Mouse (Mus musculus) splenic B cell, adult 2 months (primary cell): Measurements from ENCODE around the gene Sec24a.
"Not testable (repeated sequence)": the region's sequence is repeated elsewhere in the genome, so short reads cannot be mapped to it uniquely, and the experiment has no call there.

Experiments used
- DNase-seq: peaks from one replicate; pipeline ENCODE4 v3.0.0-alpha.2; 2011; ENCODE audit warnings: low read depth, low spot score
- H3K27me3 ChIP-seq: 2 replicates; pipeline ENCODE4 v1.6.1; 2012; ENCODE audit warnings: mild to moderate bottlenecking, low read length, moderate library complexity, mixed read lengths; ENCODE audit not compliant: control insufficient read depth, poor library complexity, insufficient read depth, severe bottlenecking
- H3K36me3 ChIP-seq: 2 replicates; pipeline ENCODE4 v1.6.1; 2012; ENCODE audit warnings: mild to moderate bottlenecking, low read length, moderate library complexity, mixed read lengths; ENCODE audit not compliant: control insufficient read depth, poor library complexity, insufficient read depth, severe bottlenecking

Gene Sec24a

DNA sequence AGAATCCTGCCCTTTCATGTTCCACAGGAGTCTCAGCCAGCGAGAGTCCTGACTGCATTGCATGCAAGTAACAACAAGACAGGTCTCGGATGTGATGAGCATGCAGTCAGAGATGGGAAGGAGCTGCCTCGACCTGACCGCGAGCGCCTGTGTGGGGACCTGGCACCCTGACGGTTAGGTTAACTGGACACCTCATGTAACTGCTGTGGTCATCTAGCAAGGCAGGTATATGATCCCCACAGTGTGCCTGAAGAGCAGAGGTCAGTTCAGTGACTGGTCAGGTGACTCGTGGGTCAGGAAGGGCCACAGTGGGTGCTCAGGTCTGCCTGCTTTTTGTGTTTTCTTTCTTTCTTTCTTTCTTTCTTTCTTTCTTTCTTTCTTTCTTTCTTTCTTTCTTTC is 81.5 kb downstream of the Sec24a start:
- H3K27me3 ChIP-seq = no peaks in the 10 kb centered on the region
- DNase-seq = no peak
- H3K36me3 ChIP-seq = no peaks in the 10 kb centered on the region

DNA sequence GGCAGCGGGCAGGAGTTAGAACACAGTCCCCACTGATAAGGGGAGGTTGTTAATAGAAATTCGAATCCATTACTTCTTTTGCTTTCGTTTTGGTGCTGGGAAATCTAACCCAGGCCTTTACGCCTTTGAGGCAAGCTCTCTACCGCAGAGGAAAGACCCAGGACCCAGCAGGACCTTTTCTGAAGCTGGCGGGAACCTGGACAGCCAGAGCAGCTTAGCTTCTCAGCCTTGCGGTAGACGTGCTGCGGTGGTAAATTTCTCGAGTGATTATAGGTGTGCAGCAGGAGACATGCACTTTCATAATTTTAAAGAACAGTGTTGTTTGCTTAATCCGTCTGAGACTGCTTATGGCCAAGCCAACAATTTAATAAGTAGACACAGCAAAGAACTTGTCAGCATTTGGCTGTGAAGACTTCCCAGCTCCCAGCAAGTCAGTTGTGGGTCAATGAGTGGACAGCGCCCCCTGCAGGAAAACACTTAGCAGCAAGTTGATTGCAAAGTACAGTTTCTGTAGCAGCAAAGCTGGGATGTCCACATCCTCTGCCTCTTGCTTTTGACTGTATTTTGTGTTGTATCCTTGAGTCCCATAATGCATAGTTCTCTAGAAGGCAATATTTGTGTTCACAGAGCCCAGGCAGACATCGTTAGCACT is 82.0 kb downstream of the Sec24a start:
- peak; percentile 94 for DNase-seq
- Histone ChIP-seq H3K36me3 (no peaks in the 10 kb centered on the region), H3K27me3 (no peaks in the 10 kb centered on the region)

- no peaks in the 10 kb centered on the region for H3K36me3 ChIP-seq
- no peak for DNase-seq
- no peaks in the 10 kb centered on the region for H3K27me3 ChIP-seq
Measured at GRCm38 (mm10) chr11:51679466-51679865, 84.0 kb downstream of the Sec24a start.

GRCm38 (mm10) chr11:51677737-51678418 is 85.6 kb downstream of the Sec24a start:
- DNase-seq = peak; percentile 22
- Histone ChIP-seq H3K27me3 (no peaks in the 10 kb centered on the region), H3K36me3 (no peaks in the 10 kb centered on the region)

DNA sequence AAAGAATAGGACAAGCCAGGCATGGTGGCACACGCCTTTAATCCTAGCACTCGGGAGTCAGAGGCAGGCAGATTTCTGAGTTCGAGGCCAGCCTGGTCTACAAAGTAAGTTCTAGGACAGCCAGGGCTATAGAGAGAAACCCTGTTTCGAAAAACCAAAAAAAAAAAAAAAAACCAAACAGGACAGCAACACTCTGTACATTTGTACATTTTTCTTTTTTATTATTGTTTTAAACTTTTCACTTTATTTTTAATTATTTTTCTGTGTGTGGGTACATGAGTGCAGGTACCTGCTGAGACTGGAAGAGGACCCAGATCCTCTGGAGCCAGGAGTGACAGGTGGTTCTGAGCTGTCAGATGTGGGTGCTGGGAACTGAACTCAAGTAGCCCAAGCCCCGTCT is 88.0 kb downstream of the Sec24a start:
- no peak for DNase-seq
- no peaks in the 10 kb centered on the region for H3K27me3 ChIP-seq

GRCm38 (mm10) chr11:51673291-51673690 is 90.1 kb downstream of the Sec24a start:
- H3K27me3 ChIP-seq = no peaks in the 10 kb centered on the region
- DNase-seq = no peak
- no peaks in the 10 kb centered on the region for H3K36me3 ChIP-seq

More for the DNA sequence above, 88.0 kb downstream of the Sec24a start:
- H3K36me3 ChIP-seq = no peaks in the 10 kb centered on the region

GRCm38 (mm10) chr11:51671376-51671775 is 92.1 kb downstream of the Sec24a start:
- no peak for DNase-seq

GRCm38 (mm10) chr11:51670846-51671245 is 92.6 kb downstream of the Sec24a start:
- Histone ChIP-seq H3K36me3 (no peaks in the 10 kb centered on the region), H3K27me3 (no peaks in the 10 kb centered on the region)
- no peak for DNase-seq

More at GRCm38 (mm10) chr11:51671376-51671775, 92.1 kb downstream of the Sec24a start:
- H3K36me3 ChIP-seq = no peaks in the 10 kb centered on the region
- H3K27me3 ChIP-seq = no peaks in the 10 kb centered on the region

GRCm38 (mm10) chr11:51664747-51665146 is 98.7 kb downstream of the Sec24a start:
- not testable (repeated sequence) for H3K27me3 ChIP-seq, H3K36me3 ChIP-seq, DNase-seq

DNA sequence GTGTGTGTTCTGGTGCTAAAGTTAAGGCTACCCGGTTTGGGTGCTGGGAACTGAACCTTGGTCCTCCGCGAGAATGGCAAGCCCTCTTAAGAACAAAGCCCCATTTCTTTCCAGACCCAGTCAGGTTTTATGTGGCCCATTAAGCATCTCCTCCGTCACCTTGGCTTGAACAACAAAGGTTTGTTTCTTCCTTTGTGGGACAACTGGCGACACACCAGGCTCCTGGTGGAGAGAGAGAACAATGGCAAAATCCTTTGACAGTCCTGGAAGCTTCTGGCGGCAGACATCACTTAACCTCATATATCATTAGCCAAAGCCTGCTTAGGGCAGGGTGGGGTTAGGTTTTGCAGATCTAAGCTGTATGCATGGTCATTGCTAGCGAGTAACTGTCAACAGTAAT is 100.8 kb downstream of the Sec24a start:
- DNase-seq = no peak
- no peaks in the 10 kb centered on the region for H3K36me3 ChIP-seq
- no peaks in the 10 kb centered on the region for H3K27me3 ChIP-seq

- H3K27me3 ChIP-seq = no peaks in the 10 kb centered on the region
- DNase-seq = no peak
- H3K36me3 ChIP-seq = no peaks in the 10 kb centered on the region
Measured at GRCm38 (mm10) chr11:51661867-51662365, 101.5 kb downstream of the Sec24a start.

GRCm38 (mm10) chr11:51658705-51659104 is 104.7 kb downstream of the Sec24a start:
- DNase-seq = no peak
- H3K27me3 ChIP-seq = no peaks in the 10 kb centered on the region
- H3K36me3 ChIP-seq = peaks cover 2% of the 10 kb centered on the region; the same call in 1 of the 2 replicates

DNA sequence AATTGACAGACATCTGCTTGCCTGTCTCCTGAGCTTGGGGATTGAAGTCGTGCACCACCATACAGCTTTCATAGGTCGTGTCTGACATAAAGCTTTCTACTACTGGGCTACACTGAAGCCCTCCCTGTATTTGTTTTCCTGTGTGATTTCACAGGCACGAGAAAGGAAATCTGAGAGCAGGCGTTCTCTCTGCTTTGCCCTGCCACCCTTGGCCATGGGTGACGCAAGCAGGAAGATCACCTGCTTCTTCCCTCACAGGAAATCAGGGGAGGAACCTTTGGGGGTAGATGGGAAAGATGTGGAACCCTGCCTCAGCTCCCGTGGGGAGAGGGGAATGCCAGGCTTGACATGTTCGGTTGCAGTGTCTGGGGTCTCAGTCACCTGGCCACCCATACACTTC is 105.1 kb downstream of the Sec24a start:
- no peak for DNase-seq
- Histone ChIP-seq H3K36me3 (peaks cover 2% of the 10 kb centered on the region; the same call in 1 of the 2 replicates), H3K27me3 (no peaks in the 10 kb centered on the region)

- peaks cover 2% of the 10 kb centered on the region; the same call in 1 of the 2 replicates for H3K36me3 ChIP-seq
Measured at GRCm38 (mm10) chr11:51656798-51657521, 106.5 kb downstream of the Sec24a start.

GRCm38 (mm10) chr11:51654891-51655290 is 108.5 kb downstream of the Sec24a start:
- Histone ChIP-seq H3K27me3 (no peaks in the 10 kb centered on the region), H3K36me3 (peaks cover 2% of the 10 kb centered on the region; the same call in 1 of the 2 replicates)
- no peak for DNase-seq

More at GRCm38 (mm10) chr11:51656798-51657521, 106.5 kb downstream of the Sec24a start:
- DNase-seq = no peak
- no peaks in the 10 kb centered on the region for H3K27me3 ChIP-seq
